Mouse (Mus musculus) lung, postnatal 4 days (tissue): Measurements from ENCODE around the gene Lin37.
A peak's percentile ranks its signal among the peaks of the same experiment; 100 is the strongest.

ENCODE experiments used
- DNase-seq, 2 experiments: peaks; one replicate each; pipeline ENCODE4 v3.0.0; 2021

Lin37 gene

DNA sequence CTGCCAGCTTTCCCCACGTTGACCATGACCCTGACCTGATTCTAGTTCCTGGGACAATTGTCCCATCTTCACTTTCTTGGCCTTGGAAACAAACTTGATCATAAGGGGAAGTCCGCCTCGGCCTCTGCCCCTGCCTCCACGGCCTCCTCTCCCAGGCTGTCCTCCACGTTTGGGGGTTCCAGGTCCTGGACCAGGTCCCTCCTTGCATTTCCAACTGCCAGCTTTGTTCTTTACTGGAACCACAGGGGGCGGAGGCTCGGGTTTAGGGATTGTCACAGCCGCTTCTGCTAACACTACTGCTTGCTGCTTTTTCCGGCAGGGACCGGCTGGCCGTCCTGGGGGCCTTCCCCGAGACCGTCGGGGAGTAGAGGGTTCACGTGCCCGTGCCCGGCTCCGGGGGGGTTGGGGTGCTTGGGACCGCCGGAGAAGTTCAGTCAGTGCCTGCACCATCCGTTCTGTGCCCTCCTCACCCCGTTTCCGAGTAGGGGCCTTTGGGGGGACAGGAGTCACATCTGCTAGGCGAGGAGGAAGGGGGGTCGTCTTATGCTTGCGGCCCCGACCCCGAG is 26.9 kb upstream of the Lin37 start:
- DNase-seq: no peak

DNA sequence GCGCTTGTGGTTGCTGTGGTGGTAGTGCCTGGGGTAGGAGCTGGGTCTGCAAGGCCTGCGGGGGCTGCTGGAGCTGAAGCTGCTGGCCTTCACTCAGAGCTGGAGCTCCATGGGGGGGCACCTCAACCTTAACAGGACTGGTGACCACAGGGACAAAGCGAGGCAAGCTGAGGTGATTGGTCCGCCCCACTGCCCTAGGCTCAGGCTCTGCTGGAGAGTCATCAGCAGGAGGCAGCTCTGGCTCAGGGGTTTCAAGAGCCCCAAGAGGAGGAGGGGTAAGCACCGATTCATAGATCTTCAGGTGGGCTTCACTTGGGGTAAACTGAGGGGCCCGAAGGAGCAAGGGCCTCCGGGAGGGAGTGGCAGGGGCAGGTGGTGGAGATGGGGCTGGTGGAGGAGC is 25.5 kb upstream of the Lin37 start:
- DNase-seq: no peak

DNA sequence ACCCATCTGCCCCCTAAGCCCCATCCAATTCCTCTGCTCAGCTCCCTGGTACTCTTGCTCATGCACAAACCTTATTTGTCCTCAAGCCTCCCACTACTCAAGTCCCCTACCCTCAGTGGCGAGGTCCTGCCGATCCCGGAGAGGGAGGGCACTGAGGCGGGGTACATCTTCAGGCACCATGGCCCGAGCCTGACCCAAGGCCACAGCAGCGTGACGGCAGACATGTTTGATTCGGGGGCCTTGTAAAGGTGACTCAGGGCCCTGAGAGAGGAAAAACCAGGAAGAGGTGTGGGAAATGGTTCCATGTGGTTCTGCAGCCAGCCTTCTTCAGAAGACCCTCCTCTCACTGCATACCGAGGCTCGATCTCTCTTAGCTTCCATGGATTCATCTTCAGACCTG is 24.7 kb upstream of the Lin37 start:
- DNase-seq: no peak

GRCm38 (mm10) chr7:30581547-30581946 is 21.9 kb upstream of the Lin37 start:
- no peak for DNase-seq

DNA sequence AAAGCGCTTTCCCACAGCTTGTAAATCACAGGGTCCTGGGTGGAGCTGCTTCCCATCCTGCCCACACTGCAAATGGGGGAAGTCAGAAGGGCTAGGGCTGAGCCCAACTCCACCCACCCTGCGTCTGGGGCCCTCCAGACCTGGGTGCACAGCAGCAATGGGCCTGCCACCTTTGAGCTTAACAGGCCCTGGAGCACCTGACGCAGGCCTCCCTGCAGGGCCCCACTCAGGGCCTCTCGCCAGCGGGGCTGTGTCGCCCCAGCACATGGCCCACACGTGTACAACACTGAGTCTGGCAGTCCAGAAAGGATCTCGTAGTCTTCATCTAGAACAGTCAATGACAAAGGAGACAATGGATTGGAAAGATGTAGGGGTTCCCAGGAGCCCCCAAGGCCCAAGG is 20.3 kb upstream of the Lin37 start:
- no peak for DNase-seq

DNA sequence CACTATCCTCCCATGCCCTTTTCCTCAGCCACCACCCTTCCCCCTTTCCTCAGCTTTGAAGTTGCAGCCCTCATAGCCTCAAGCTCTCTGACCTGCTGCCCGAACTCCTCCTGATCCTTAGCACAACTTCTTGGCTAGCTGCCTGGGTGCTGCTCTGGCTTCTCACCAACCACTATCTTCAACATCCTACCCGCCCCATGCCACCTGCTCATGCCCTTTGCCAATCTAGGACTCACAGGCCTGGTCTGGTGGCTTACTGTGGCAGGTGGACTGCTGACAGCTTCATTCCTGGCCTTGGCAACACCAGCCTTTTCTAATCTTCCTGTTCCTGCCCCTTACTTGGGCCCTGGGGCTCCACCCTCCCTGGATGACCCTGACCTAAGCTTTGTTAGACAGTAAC is 13.3 kb upstream of the Lin37 start:
- DNase-seq: no peak

- no peak for DNase-seq
These were observed 12.8 kb upstream of the Lin37 start for GRCm38 (mm10) chr7:30572389-30572788.

GRCm38 (mm10) chr7:30567555-30567954 is 7.9 kb upstream of the Lin37 start:
- DNase-seq: no peak

GRCm38 (mm10) chr7:30566033-30566432 is 6.4 kb upstream of the Lin37 start:
- peak in 1 of 2 experiments; percentile 53 for DNase-seq

DNA sequence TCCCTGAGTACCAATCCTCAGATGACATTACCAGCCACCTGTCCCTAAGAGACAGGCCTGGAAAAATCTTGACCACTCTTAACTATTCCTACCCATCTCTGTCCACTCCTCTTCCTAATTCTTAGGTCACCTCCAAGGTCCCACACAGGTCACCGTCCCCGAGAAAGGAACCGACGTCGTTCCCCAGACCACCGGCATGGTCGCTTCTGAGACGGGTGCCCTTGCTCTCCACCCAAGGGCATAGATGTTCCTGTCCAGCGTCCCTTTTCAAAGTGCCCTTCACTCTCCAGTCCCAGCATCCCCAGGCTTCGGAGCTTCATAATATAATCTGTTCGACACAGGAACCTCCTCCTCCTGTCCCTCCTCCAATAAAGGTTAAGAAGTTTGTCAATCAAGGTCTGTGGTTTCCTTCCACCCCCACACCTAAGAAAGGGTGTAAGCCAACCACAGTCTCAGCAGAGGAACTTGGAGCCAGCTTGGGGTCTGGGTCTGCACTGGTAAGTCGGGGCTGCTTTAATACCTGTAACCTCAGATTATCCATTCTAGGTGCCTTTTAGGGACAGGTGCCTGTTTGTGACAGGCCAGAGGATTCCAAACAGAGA is 5.4 kb upstream of the Lin37 start, which contains the start of gene Igflr1:
Gene Igflr1, plus strand, starts transcription at position 458 of the 602 bp plus-strand sequence.
- no peak for DNase-seq

DNA sequence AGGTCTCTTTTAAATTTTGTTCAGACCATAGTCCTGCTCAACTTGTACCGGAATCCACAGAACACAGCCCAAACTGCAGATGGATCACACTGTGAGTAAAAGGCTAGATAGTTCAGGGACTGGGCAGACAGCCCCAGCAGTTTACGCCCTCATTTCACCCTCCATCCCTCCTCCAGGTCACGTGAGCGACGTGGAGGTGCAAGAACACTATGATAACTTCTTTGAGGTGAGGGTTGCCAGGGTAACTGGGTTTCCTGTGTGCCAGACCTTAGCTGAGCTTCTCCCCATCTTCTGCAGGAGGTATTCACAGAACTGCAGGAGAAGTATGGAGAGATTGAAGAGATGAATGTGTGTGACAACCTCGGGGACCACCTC is 4.3 kb upstream of the Lin37 start:
- no peak for DNase-seq

DNA sequence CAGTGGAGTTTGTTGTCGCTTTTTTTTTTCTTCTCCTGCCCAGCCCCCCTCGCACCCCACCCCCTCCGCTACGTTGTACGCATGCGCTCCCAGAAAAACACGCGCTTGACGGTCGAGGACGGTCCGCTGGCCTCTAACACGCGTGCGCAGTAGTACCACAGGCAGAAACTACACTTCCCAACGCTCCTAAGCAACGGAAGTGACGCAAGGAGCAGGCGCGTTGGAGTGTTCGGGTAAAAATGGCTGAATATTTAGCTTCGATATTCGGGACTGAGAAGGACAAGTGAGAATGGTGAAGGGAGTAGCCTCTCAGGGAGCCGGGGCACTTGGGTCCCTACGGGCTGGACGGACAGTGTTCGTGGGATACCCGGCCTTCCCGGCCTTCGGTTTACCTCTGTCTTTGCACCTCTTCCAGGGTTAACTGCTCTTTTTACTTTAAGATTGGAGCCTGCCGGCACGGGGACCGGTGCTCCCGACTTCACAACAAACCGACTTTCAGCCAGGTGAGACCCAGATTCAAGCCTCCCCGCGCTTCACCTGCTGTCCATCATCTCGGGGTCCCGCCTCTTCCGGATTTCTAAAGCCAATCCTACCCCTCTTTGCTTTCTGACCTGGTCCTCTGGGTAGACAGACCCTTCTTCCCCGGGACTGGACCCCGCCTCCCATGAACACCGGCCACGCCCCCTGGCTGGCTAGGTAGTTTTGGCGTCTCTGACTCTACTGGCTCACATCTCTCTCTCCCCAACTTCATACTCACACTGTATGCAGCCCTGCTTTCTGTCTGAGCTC is 3.7 kb upstream of the Lin37 start, which contains the start of the genes U2af1l4, Gm49396 and Psenen:
Gene U2af1l4, plus strand, starts transcription at position 185 of the 789 bp plus-strand sequence.
Gene Gm49396, plus strand, starts transcription at position 228 of the 789 bp plus-strand sequence.
Gene Psenen, minus strand, starts transcription at position 511 of the 789 bp plus-strand sequence.
- DNase-seq: peak; percentile 97

DNA sequence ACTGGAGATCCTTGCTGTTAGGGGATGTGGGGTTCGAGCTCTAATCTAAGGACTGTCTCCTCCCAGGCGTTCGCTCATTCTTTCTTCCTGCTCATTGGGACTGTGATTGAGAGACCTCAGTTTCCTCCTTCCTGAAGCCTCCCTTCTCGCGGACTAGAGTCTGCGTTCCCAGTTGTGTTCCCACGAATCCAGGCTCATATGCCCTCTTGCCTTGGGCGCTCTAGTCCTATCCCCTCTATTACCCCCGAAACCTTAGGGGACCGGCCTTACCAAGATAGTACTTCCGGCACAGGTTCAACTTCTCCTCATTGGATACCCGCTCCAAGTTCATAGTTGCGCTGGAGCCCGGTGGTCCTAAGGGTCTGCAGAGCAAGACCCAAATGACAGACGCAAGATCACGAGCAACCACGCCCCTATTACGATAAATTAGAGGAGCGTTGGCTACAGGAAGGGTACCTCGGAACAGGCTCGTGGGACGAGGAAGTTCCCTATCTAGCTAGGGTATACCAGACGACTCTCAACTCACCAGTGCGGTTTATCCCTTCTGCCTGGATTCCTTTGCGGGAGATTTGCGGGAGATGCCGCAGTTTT is 3.0 kb upstream of the Lin37 start:
- no peak for DNase-seq

- DNase-seq: no peak
These were observed 658 bp upstream of the Lin37 start for GRCm38 (mm10) chr7:30560296-30560695.

- no peak for DNase-seq
These were observed 789 bp downstream of the Lin37 start for GRCm38 (mm10) chr7:30558656-30559442.

- DNase-seq: no peak
These were observed 1.6 kb downstream of the Lin37 start for GRCm38 (mm10) chr7:30557901-30558514.

- no peak for DNase-seq
These were observed 2.6 kb downstream of the Lin37 start for GRCm38 (mm10) chr7:30556894-30557536.

- no peak for DNase-seq
These were observed 5.6 kb downstream of the Lin37 start for GRCm38 (mm10) chr7:30553810-30554584.

DNA sequence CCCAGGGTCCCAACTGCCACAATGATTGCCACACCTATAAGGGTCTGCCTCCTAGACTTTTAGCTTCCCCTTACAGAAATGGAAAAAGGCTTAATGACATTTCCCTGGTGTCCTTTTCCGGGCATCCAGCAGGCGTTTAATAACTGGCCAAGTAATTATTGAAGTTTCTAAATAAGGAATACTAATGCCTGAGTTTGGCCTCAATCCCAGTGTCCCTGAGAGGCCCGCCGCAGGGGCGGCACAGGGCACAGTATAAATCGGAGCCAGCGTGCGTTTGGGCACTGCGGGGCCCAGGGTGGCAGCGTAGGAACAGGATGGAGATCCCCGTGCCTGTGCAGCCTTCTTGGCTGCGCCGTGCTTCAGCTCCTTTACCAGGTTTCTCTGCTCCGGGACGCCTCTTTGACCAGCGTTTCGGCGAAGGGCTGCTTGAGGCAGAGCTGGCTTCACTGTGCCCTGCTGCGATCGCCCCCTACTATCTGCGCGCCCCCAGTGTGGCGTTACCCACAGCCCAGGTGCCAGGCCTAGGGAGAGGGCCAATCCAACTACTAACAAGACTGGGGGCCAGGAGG is 6.5 kb downstream of the Lin37 start:
- peak; percentile 50 to 65 for DNase-seq
